ENCODE assay signal across 26 mouse cellular contexts in the genomic region with DNA sequence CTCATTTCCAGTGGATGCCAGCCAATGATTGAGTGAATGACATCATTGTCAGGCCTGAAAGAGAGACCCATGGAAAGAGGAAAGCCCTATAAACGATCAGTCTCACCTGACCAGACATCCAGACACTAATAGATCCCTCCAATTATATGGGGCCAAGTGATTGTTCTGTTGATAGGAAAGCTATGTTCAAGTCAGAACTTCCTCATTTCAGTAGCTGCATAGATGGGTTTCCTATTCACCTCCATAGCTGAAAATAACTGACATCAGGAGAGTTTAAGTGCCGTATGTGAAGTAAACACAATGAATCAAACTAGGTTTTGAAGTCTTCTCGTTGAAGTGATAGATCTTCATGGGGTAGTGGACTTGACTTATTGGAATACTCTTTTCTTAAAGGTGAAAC.
"Had no signal": no experiment of that assay in that cellular context is flagged by ENCODE, and none has a peak within 500 bp of the region (broad histone marks: within the 10 kb centered on the region; RNA-seq: fewer than 3 reads in every experiment).

No protein-coding gene starts in this region.

- H3K27ac ChIP-seq: gastrocnemius, adult 2 months; heart, embryonic 10.5 days; hindbrain, embryonic 13.5 days; hindbrain, embryonic 15.5 days; hindbrain, postnatal 0 days; kidney, embryonic 15.5 days; kidney, postnatal 0 days; limb, embryonic 13.5 days; limb, embryonic 15.5 days; liver, embryonic 12.5 days; liver, embryonic 14.5 days had no signal

- DNase-seq: gastrocnemius, adult 2 months; gastrocnemius, postnatal 10 days; gastrocnemius, postnatal 25 days; heart, adult 18-20 months; heart, postnatal 10 days; heart, postnatal 4 days; kidney, adult 11 months; kidney, adult 2 months; kidney, adult 9 months; kidney, postnatal 14 days; kidney, postnatal 36 days; layer of hippocampus, adult 9-11 months; layer of hippocampus, postnatal 36 days; left cerebral cortex, postnatal 4 days had no signal

- H3K9me3 ChIP-seq: heart, embryonic 10.5 days; heart, embryonic 12.5 days; hindbrain, embryonic 13.5 days; hindbrain, embryonic 15.5 days; kidney, embryonic 15.5 days; limb, embryonic 13.5 days; limb, embryonic 15.5 days; liver, embryonic 12.5 days had no signal

- H3K27me3 ChIP-seq: heart, embryonic 12.5 days; hindbrain, embryonic 13.5 days; hindbrain, embryonic 15.5 days; kidney, embryonic 15.5 days; limb, embryonic 13.5 days; limb, embryonic 15.5 days; liver, embryonic 12.5 days had no signal

- H3K4me3 ChIP-seq: gastrocnemius, adult 2 months; heart, embryonic 10.5 days; heart, embryonic 12.5 days; hindbrain, embryonic 13.5 days; hindbrain, embryonic 15.5 days; kidney, embryonic 15.5 days; limb, embryonic 13.5 days; limb, embryonic 15.5 days; liver, embryonic 12.5 days had no signal

- H3K36me3 ChIP-seq: heart, embryonic 10.5 days; heart, embryonic 12.5 days; hindbrain, embryonic 15.5 days; kidney, embryonic 15.5 days; limb, embryonic 13.5 days; limb, embryonic 15.5 days; liver, embryonic 12.5 days had no signal

- H3K9ac ChIP-seq: heart, embryonic 12.5 days; hindbrain, embryonic 13.5 days; hindbrain, embryonic 15.5 days; kidney, embryonic 15.5 days; limb, embryonic 13.5 days; limb, embryonic 15.5 days; liver, embryonic 12.5 days; liver, embryonic 14.5 days had no signal

- ATAC-seq: hindbrain, postnatal 0 days; intestine, embryonic 16.5 days; liver, embryonic 12.5 days had no signal

- H3K4me2 ChIP-seq: heart, embryonic 12.5 days; hindbrain, embryonic 13.5 days; hindbrain, embryonic 15.5 days; kidney, embryonic 15.5 days; limb, embryonic 13.5 days; limb, embryonic 15.5 days; liver, embryonic 12.5 days had no signal

- H3K4me1 ChIP-seq: heart, embryonic 10.5 days; heart, embryonic 12.5 days; hindbrain, embryonic 13.5 days; hindbrain, embryonic 15.5 days; kidney, embryonic 15.5 days; limb, embryonic 13.5 days; limb, embryonic 15.5 days; liver, embryonic 12.5 days had no signal
